Mouse (Mus musculus) bone marrow macrophage, adult 2 months (primary cell): ENCODE results near the gene Ckb. TPM values are rescaled to one million over a fixed set of nuclear protein-coding genes. Genes with fewer than 3 reads are reported as not detected.

Experiments used
- H3K27ac ChIP-seq: 2 replicates; pipeline ENCODE4 v1.5.1; 2012; ENCODE audit warnings: low read depth, low read length; ENCODE audit not compliant: insufficient read depth
- H3K4me1 ChIP-seq: 2 replicates; pipeline ENCODE4 v1.6.1; 2012; ENCODE audit warnings: low read length; ENCODE audit not compliant: control insufficient read depth, insufficient read depth
- H3K4me3 ChIP-seq: 2 replicates; pipeline ENCODE4 v1.5.1; 2012; ENCODE audit warnings: mild to moderate bottlenecking, low read length, moderate library complexity; ENCODE audit not compliant: insufficient read depth
- CTCF ChIP-seq: IDR thresholded peaks from 2 replicates; pipeline ENCODE4 v1.5.1; 2012; ENCODE audit warnings: low read depth, mild to moderate bottlenecking, low read length, moderate library complexity
- POLR2A ChIP-seq: IDR thresholded peaks from 2 replicates; pipeline ENCODE4 v1.6.1; 2012; ENCODE audit warnings: mild to moderate bottlenecking, low read depth, low read length, borderline replicate concordance
- polyA plus RNA-seq: library from polyadenylated mRNA; stranded (reverse); fragments of >200 nt; gene quantifications from 2 replicates; pipeline ENCODE4 v1.2.4, GENCODE M21; 2012; ENCODE audit not compliant: missing spikeins, insufficient read depth, insufficient read length

The Ckb gene
- polyA plus RNA-seq, 1 experiment: 396 TPM

- H3K4me1 ChIP-seq: no peaks in the 10 kb centered on the region
- H3K4me3 ChIP-seq: no peak overlapping the region
- TF ChIP-seq CTCF: no peak
- TF ChIP-seq POLR2A: no peak
- H3K27ac ChIP-seq: no peak overlapping the region
Observed at GRCm38 (mm10) chr12:111660628-111661027, 11.5 kb downstream of the Ckb start.

GRCm38 (mm10) chr12:111659331-111659730 lies 12.8 kb downstream of the Ckb start:
- no peak for TF ChIP-seq CTCF
- TF ChIP-seq POLR2A: no peak

DNA sequence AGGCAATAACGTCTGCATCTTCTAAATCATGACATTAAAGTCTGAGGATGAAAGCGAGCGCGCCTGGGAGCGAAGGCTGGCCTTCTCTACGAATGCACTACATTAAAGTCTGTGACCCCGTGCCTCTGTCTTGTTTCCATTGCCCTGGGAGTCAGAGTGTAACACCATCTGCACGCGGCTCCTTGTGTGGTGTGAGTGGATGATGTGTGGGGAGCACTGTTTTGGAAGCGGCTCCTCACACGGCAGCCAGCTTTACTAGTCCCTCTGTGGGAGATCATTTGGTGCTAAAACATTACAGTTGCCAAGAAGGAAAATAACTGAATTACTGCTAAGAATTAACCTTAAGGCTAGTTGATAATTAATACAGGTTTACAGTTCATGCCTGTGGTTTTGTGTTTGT lies 16.4 kb downstream of the Ckb start:
- Histone ChIP-seq H3K4me1 (no peaks in the 10 kb centered on the region), H3K4me3 (no peak overlapping the region)
- TF ChIP-seq POLR2A (no peak), CTCF (no peak)

More at GRCm38 (mm10) chr12:111659331-111659730, 12.8 kb downstream of the Ckb start:
- H3K4me3 ChIP-seq: no peak overlapping the region
- no peak overlapping the region for H3K27ac ChIP-seq
- H3K4me1 ChIP-seq: no peaks in the 10 kb centered on the region

DNA sequence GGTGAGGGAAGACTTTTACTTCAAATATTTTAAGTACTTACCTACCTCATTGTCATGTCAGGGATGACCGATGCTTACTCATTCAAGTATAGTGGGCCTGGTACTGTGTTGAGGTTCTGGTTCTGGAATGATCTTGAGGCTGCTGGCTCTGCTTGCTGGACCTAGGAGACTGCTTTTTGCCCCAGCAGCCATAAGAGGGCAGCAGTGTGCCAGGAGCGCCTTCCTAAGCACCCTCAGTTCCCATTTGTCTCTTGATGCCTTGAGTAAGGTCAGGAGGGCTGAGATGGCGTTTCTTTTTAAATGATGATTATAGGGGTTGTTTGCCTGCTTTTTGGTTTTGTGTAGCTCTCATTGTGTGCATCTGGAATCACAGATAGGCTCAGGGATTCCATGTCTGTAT lies 18.7 kb downstream of the Ckb start:
- Histone ChIP-seq H3K4me1 (no peaks in the 10 kb centered on the region), H3K4me3 (no peak overlapping the region), H3K27ac (no peak overlapping the region)
- TF ChIP-seq CTCF (peak; percentile 74), POLR2A (no peak)

More for the DNA sequence above, 16.4 kb downstream of the Ckb start:
- H3K27ac ChIP-seq: no peak overlapping the region

GRCm38 (mm10) chr12:111652953-111653352 lies 19.2 kb downstream of the Ckb start:
- H3K4me3 ChIP-seq: no peak overlapping the region
- TF ChIP-seq CTCF (no peak), POLR2A (no peak)
- H3K27ac ChIP-seq: no peak overlapping the region
- no peaks in the 10 kb centered on the region for H3K4me1 ChIP-seq

GRCm38 (mm10) chr12:111648061-111648645 lies 24.0 kb downstream of the Ckb start:
- TF ChIP-seq CTCF (peak; percentile 28; the same call in 1 of the 2 replicates), POLR2A (no peak)
- no peak overlapping the region for H3K27ac ChIP-seq
- no peaks in the 10 kb centered on the region for H3K4me1 ChIP-seq
- H3K4me3 ChIP-seq: no peak overlapping the region

Other genes with a start within 250 kb of the Ckb start
- gene Tnfaip2, start 229.9 kb downstream of the Ckb start, polyA plus RNA-seq: 300 and 304 TPM in 2 replicates
- not detected in 2 replicates for gene Gm266, start 186.5 kb downstream of the Ckb start, polyA plus RNA-seq
- gene Eif5, start 134.3 kb downstream of the Ckb start, polyA plus RNA-seq: 147 and 151 TPM in 2 replicates
- gene Mark3, start 97.8 kb downstream of the Ckb start, polyA plus RNA-seq: 28.6 and 34.0 TPM in 2 replicates
- 1.2 and 2.4 TPM in 2 replicates for gene Trmt61a, start 5.8 kb upstream of the Ckb start, polyA plus RNA-seq
- 15.1 and 18.1 TPM in 2 replicates for gene Bag5, start 40.9 kb upstream of the Ckb start, polyA plus RNA-seq
- gene Apopt1, start 40.9 kb upstream of the Ckb start, polyA plus RNA-seq: 34.5 and 38.7 TPM in 2 replicates
- 70.9 and 71.7 TPM in 2 replicates for gene Klc1, start 86.5 kb upstream of the Ckb start, polyA plus RNA-seq
- gene Xrcc3, start 141.5 kb upstream of the Ckb start, polyA plus RNA-seq: 3.6 and 3.8 TPM in 2 replicates
- gene Zfyve21, start 141.8 kb upstream of the Ckb start, polyA plus RNA-seq: 11.8 and 13.7 TPM in 2 replicates
- gene Ppp1r13b, start 235.8 kb upstream of the Ckb start, polyA plus RNA-seq: 10.5 and 12.6 TPM in 2 replicates